Mouse (Mus musculus): ENCODE measurements at regions not wholly inside any gene's neighbourhood (a gene's known extent, or its start where the extent isn't known, plus 50 kb on each side); places are given as distances from the start of the nearest gene placed in this dataset.

DNA sequence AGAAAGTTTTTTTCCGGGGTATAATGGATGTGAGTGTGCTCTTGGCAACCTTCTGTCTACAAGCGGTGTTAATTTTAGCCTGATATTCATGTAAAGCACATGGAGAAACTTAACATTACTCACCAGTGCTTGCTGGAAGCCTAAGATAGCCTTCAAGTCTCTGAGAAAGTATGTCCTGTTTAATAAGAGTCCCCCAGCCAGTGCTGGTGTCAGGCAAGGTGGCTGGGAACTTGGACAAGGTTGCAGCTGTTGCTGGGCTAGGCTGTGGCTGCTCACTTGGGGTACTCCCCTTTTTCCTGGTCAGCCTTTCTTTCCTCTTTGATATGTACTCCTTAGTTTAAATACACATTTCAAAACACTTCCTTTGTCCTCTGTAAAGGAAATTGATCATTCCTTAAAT lies 194.9 kb upstream of the Cited2 start:
- ATAC-seq (replicated peaks; ENCODE audit: low read depth, poor library complexity, severe bottlenecking) = peak; percentile 72

DNA sequence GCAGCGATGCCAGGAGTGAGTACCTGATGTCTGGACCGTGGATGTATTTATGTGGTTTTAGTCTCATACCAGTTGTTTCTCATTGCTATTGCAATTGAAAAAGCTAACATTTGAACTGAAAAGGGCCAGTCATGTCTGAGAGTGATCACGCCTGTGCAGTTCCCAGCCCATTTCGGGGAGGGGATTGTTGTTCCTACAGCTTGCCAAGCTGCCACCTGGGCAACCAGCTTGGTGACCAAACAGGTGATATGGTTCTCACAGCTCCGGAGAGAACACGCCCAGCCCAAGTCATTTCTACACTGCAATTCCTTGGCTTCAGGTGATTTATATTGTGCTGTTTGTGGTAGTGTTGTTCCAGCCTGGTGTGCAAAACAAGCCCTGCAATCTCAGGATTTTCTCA lies 194.2 kb upstream of the Cited2 start:
- no peak for ATAC-seq (replicated peaks; ENCODE audit: low read depth, poor library complexity, severe bottlenecking)

DNA sequence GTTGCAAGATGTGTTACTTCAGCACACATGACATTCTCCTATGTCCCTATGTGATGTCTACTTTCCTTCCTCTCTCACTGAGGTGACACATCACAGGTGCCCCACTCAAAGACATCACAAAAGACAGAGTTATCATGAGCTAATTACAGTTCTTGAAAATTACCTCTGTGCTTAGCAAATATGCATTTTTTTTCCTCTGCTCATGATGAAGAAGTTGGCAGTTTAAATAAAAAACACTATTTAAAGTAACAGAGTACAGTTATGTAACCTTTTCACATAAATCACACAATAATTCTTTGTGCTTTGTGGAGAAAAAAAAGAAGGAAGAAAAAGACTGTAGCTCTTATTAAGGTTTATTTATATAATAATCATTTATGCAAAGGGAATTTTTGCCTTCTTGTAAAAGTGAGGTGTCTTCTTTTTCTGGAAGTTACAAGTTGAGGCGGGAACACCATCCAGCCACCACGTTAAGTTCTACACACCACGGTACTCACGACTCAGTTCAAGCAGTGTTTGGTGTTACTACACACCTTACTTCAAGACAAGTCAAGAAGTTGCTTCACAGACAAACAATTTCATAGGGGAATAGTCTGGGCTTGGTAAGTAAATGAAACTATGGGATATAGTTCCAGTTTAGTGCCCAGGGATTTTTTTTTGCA lies 193.0 kb upstream of the Cited2 start:
- no peak for ATAC-seq (replicated peaks; ENCODE audit: low read depth, poor library complexity, severe bottlenecking)

DNA sequence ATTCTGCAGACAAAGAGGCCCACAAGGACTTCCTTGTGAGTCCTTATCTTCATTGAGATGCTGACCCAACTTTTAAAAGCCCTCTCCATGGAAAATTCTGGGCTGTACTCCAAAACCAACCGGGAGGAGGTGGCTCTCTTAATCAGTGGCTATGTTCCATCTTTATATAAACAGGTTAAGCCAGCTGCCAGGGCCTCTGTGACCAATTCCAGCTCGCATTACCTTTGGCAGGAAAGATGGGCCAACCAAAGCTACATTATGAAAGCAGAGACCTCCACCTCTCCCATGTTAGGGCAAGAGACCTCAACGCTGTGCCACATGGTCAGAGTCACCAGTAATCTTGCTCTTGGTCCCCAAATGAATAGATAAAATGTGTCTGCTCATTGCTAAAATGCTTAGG lies 192.0 kb upstream of the Cited2 start:
- ATAC-seq (replicated peaks; ENCODE audit: low read depth, poor library complexity, severe bottlenecking) = no peak

DNA sequence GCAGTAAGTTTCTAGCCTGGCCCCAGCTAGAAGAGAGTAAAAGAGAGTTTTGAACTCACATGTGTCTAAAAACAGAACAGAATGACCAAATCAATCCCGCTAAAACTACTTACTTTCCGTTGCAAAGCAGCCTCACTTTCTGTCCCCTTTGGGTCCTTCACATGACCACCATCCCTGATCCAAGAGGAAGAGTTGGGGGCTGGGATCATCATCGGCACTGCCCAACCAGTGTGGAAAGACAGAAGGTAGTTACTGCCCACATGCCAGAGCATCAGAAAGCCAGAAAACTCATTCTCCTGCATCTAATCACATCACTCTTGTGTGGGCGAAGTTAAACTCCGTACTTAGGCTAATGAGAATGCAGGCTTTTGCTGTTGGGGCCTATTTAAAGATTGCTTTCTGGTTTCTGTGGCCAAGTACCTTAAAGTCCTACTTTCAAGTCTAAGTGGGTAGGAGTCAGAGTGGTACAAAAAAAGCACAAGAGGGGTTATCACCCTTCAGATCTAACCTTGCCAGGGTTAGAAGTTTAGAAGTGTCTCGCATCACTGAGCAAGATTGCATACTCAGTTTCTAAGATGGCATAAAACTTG lies 184.0 kb upstream of the Cited2 start:
- no peak for ATAC-seq (replicated peaks; ENCODE audit: low read depth, poor library complexity, severe bottlenecking)

DNA sequence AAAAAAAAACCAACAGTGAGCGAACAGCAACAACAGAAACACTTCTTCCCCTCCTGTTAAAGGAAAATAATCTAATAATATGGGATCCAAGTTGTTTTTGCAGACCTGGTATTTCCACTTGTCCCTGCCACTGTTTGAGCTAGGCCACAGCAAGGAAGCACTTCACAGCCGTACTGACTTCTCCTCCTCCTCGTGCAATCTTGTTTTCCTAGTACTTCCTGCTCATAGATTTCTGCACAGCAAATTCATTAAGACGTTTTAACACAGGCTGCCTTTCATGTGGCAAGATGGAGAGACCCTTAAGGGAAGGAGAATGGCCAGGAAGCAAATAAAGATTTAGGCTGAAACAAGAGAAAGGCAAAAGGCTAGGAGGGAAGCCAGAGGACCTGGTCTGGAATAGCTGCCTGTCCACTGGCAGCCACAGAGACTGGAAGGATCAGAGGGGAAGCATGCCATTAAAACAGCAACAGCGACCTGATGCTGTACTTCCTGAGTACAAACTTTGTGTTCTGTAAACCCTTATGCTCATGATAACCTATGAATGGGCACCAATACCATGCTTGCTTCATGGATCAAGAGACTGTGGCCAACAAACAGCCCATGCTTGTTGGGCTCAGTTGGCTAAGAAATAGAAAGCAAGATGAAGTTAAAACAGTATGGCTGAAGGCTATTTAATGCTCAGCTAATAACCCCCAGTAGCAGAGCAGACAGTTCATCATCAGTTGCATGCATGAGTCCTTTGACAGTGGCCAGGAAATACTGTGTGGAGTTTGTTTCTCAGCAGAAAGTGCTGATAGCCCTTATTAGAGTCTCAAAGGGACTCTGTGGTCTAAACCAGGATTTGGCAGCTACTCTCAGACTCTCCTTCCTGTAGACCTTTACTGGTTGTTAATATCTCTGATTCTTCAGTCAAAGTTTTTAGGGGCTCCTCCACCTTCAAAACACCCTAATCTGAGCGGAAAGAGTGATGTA lies 182.3 kb upstream of the Cited2 start:
- peak; percentile 56 for ATAC-seq (replicated peaks; ENCODE audit: low read depth, poor library complexity, severe bottlenecking)

DNA sequence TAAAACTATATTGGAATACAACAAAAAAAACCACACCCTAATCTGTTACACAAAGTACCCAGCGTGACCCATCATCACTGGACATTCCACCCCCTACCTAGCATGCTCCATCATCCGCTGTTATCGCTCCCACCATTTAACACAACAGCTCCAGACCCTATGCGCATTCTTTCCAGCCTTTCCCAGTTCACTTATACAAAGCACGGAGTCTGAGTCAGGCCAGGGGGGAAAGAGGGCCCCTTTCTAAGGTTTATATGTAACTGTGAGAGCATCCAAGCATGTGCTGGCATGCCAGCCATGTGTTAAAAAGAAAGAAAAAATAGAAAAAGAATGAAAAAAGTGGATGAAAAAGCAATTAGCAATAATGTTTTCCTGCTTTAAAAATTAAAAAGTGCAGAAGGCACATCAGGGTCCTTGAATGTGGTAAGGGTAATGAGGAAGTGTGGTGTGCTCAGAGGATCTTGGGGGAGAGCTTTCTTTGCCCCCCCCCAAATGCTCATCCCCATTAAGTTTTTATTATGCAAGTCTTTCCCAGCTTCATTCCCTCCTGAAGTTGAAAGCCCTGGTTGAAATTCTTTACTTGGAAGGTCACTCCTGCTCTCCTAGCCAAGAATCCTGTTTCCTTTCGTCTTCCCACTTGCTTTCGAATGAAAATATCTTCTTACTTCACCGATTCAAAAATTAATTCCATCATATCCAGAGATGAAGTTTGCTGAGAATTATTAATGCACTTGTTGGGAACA lies 180.7 kb upstream of the Cited2 start:
- no peak for ATAC-seq (replicated peaks; ENCODE audit: low read depth, poor library complexity, severe bottlenecking)

DNA sequence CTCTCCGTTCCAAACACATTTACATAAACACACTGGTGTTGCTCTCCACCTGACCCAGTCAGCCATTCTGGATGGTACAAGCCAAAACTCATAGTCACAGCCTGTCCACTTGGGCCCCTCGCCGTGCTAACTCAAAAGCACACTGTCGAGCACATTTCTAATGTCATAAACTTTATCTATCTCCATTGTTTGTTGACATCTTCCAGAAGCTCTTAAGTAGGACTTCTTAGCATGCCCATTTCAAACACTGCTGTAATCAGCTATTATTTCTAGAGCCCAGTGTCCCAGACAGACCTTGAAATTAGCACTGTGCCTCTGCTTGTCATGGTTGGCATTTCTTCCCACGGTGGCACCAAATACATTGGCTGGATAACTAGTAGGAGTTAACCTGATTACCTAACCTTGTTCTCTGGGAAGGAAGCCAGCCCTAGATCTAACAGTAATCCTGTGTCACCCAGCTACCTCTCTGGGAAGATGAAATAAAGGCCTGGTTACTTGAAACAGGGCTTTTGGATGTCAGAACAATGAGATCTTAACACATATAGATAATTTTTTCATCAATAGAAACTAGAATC lies 180.1 kb upstream of the Cited2 start:
- ATAC-seq (replicated peaks; ENCODE audit: low read depth, poor library complexity, severe bottlenecking) = no peak

DNA sequence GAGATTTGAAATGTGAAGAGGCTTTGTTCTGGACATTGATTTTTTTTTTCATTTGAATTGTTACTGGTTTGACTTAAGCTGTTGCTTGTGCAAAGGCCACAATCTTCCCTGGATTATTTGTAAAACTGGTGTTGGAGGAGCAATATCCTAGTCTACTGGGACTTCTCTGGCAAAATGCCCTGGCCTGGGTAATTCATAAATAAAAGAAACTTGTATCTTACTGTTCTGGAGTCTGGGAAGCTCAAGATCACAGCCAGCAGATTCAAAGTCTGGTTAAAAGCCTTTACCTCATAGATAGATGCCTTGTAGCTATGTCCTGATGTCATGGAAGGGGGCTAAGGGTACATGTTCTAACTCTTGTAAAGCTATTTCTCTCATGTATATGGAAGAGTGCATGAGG lies 177.7 kb upstream of the Cited2 start:
- ATAC-seq (replicated peaks; ENCODE audit: low read depth, poor library complexity, severe bottlenecking) = no peak

DNA sequence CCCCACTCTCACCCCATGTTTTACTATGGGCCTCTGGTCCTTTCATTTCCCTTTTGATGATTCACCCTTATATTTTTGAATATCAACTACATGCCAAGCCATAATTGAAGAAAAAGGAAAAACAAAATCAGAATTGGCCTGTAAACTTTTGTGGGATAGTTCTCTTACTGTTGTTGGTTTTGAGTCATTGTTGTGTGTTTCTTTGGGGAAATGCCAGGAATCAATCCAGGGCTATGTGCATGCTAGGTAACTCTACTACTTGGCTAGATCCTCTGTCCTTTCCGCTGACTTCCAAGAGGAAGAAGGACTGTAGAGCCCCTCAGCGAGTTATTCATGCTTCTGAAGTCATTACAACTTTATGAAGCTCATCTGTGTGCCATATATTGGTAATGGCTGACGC lies 175.0 kb upstream of the Cited2 start:
- ATAC-seq (replicated peaks; ENCODE audit: low read depth, poor library complexity, severe bottlenecking) = no peak

DNA sequence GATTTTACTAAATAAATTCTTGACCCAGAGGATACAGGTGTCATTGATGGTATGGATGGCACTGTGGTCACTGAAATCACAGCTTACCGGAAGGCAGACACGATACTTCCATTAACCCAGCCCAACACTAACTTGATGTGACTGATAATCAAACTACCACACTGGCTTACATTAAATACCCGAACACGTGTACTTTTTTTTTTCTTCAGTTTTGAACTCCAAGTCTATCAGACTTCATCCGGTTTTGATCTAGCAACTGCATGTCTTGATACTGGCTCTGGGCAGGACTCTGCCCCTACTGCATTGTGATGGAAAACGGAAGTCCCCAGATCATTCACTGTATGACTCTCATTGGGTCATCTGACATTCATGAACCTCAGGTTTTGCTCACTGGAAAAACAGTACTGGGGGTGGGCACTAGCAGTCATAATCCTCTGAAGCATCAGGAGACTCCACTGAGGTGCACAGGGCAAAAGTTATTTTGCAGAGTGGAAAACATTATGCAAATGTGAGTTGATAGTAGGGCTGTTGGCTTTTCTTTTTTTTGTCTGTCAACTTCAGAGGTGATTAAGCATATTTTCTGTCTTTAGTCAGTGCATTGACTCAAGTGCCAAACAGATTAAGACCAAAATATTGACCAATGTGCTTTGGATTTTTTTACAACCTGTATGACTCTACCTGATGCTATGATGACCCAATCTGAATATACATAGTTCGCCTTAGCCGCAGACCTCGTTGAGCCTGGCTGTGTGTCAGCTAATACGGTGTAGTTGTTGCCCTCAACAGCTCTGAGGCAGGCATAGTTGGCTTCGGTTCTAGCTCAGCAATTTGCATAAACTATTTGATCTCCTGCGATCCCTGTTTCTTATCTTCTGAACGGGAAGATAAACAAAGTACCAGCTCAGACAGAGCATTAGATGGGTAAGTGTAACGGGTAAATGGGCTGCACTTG lies 174.1 kb upstream of the Cited2 start:
- 0 out of 2 replicates have a peak, but pooled peaks have one; percentile 18 for ATAC-seq (replicated peaks; ENCODE audit: low read depth, poor library complexity, severe bottlenecking)

DNA sequence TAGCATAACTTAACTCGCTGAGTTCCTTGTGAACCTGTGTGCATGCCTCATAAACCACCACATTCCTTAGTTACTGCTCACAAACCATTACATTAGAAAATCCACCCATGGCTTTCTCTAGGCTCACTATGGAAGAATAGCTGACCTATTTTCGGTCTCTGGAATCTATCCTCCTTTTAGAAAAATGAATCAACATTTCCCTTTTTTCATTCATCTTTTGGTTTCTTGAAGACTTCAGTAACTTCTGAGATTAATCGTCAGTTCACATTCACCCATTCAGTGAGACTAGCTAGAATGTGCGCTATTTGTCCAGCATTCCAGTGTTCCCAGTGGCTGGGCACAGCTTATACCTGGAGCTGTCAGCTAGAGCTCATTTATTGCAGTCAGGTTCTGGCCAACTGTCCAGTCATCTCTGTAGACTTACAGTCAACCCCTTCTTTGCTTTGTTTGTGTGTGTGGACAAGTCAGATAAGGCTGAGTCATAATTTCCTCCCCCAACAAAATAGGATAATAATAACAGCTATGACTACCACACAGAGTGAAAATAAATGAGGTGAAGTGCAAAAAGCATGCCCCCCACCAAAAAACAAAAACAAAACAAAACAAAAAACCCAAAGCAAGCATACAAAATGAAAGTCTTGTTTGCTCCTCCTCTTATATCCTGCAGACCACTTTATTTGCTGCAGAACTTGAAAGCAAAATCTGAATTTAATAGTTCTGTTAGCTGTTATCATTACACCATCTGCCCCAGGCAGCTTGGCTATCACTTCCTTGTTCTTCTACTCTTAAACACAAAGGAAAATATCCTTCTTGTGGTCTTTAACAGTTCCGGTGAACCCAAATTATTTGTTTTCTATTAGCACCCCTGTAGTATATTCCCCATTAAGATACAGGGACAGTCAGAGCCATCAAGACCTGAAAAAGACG lies 173.0 kb upstream of the Cited2 start:
- peak; percentile 29; the same call in 1 of the 2 replicates for ATAC-seq (replicated peaks; ENCODE audit: low read depth, poor library complexity, severe bottlenecking)

DNA sequence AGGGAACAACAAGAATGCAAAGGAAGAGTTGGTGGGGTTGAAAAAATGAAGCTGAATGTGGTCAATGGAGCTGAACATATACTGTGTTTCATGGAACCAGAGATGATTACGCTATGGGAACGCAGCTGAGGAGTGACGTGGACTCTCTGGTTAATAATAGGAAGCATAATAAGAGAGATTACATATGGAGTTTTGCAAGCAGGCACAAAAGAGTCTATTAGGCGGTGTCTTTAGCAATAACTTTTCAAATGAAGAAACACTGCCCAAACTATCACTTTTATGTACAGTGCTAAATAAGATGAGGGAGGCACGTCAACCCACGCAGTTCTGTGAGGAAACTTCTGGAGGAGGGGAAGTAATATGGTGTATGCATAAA lies 172.4 kb upstream of the Cited2 start:
- peak; percentile 61 for ATAC-seq (replicated peaks; ENCODE audit: low read depth, poor library complexity, severe bottlenecking)

DNA sequence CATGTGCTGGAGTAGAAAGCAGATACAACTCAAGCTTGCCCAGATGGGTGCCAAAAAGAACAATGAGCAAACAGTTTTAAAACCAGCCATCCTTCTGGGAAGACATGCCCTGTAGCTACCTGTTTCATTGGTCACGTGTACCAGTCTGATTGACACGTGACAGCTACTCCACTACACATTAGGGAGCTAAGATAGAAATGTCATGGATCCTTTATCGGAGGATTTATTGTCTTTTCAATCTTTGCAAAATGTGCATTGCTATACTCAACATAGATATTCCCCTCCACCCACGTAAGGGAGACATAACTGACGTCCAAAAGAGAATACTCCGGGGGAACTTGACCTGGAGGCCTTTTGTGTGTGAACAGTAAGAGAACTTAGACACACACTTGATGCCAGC lies 171.1 kb upstream of the Cited2 start:
- ATAC-seq (replicated peaks; ENCODE audit: low read depth, poor library complexity, severe bottlenecking) = no peak

DNA sequence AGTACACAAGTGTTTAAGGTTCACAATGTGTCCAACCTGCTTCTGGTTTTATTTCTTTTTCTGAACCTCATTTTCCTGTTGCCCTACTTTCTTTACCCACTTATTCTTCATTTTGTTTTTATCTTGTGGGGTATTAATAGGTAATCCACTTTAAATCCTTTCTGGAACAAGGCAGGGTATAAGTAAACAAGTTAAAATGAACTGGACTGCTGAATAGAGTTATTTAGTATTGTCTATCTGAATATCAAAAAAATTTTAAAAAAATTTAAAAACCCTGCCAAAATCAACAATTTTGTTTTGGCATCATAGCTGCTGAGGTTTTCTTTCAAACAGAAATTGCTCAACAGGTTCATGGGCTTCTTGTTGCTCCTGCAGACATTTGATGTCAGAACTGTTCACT lies 170.7 kb upstream of the Cited2 start:
- ATAC-seq (replicated peaks; ENCODE audit: low read depth, poor library complexity, severe bottlenecking) = no peak

DNA sequence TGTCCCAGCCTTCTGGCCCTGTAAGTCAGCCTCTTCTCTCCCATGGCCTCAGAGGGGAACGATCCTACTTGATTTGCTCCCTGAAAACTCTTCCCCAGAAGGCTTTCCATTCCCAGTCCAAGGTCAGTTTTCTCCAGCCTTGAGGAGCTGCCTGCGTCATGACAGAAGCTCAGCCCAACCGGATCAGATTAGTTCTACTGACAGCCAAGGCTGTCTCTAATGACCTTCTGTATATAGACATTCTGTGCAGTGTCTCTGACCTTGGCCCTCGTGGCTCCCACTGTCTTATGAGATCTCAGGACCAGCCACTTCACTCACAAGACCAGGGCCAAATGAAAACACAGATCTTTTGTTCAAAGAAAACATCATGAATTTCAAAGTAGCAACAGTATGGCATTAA lies 166.6 kb upstream of the Cited2 start:
- ATAC-seq (replicated peaks; ENCODE audit: low read depth, poor library complexity, severe bottlenecking) = no peak

DNA sequence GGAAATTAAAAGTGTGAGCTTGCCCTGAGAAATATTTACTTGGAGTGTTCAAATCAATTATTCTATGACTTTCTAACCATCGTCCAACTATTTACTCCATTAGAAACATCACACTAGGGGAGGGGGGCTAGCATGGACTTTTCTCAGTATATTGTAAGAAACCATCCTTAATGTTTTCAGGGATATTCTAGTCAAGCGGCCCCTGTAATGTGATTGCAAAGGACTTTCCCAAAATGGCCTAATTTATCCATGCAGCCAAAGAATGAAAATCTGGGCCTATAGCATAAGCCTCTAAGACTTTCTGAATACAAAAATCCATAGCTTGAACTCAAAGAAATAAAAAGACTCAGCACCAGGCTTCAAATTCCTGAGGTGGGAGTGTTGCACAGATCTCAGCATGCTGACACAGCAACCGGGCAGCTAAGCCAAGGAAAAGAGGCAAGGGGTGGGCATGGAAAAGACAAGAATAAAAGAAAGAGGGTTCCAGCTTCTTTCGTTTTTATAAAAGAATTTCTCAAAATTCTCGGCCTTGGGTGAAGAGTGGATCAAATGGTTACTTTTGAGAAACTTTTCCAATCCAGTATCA lies 163.6 kb upstream of the Cited2 start:
- no peak for ATAC-seq (replicated peaks; ENCODE audit: low read depth, poor library complexity, severe bottlenecking)

DNA sequence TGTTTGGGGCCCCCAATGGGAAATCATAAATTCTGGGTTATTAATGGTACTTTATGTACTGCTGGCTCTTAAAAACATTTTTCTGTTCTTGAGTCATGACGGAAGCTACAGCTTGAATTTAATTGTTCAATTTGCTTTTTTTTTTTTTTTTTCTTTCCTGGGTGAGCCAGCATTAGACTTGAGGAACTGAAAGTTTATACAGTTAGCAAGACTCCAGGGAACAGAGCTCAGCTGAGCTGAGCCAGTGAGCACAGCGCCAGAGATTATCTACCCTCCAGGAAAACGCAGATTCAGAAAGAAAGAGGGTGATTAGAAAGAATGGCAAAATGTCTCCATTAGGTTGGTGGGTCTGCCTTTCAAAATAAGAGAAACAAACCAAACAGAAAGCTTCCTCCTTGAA lies 163.0 kb upstream of the Cited2 start:
- ATAC-seq (replicated peaks; ENCODE audit: low read depth, poor library complexity, severe bottlenecking) = no peak
